Mouse (Mus musculus) lung, adult 2 months (tissue): ENCODE measurements around the gene Il12rb1. TPM values are rescaled to one million over a fixed set of nuclear protein-coding genes. Genes with fewer than 3 reads are reported as not detected.
"Not testable (repeated sequence)": the region's sequence is repeated elsewhere in the genome, so short reads cannot be mapped to it uniquely, and the experiment has no call there.

Experiments used
- DNase-seq: peaks from one replicate; pipeline ENCODE4 v3.0.0; 2022
- H3K4me1 ChIP-seq: fragments of 200-500 bp; 2 replicates; pipeline ENCODE4 v1.6.1; 2011; ENCODE audit warnings: low read length; ENCODE audit not compliant: control insufficient read depth, insufficient read depth
- H3K4me3 ChIP-seq: fragments of 200-500 bp; replicated peaks from 2 replicates; pipeline ENCODE3; 2011; ENCODE audit warnings: low read depth, mild to moderate bottlenecking, control low read depth, low read length; ENCODE audit errors: extremely low read depth
- CTCF ChIP-seq: fragments of 200-500 bp; IDR thresholded peaks from 2 replicates; pipeline ENCODE4 v1.5.1; 2011; ENCODE audit warnings: mild to moderate bottlenecking, low read length, control low read depth; ENCODE audit not compliant: insufficient read depth
- POLR2A ChIP-seq: fragments of 200-500 bp; IDR thresholded peaks from 2 replicates; pipeline ENCODE4 v1.6.1; 2011; ENCODE audit warnings: low read depth, mild to moderate bottlenecking, control low read depth, low read length, borderline replicate concordance; ENCODE audit errors: extremely low read depth
- WGBS: fragments of 180-500 bp; shearing (Covaris S2); methylation state at CpG from one replicate; pipeline ENCODE4 v1.1.7; 2018; 5-methylcytosine and 5-hydroxymethylcytosine counted together
- polyA plus RNA-seq: library from polyadenylated mRNA; depleted of rRNA; stranded (reverse); fragments of >200 nt; gene quantifications from 2 replicates; pipeline ENCODE4 v1.2.3, GENCODE M21; 2012

The Il12rb1 gene
- polyA plus RNA-seq, 1 experiment = 0.86 TPM

GRCm38 (mm10) chr8:70821399-70821962, 13.2 kb downstream of the Il12rb1 start:
- no peaks in the 10 kb centered on the region; the same call in 1 of the 2 replicates for H3K4me1 ChIP-seq
- TF ChIP-seq CTCF (peak; percentile 92), POLR2A (no peak)
- WGBS = 16% methylated on average over 30 of the region's 30 CpGs
- no peak overlapping the region for H3K4me3 ChIP-seq
- peak; percentile 71 for DNase-seq

- no peak for TF ChIP-seq CTCF
- TF ChIP-seq POLR2A = no peak
- Histone ChIP-seq H3K4me3 (no peak overlapping the region), H3K4me1 (no peaks in the 10 kb centered on the region; the same call in 1 of the 2 replicates)
- 41% methylated on average over 11 of the region's 11 CpGs for WGBS
- DNase-seq = no peak
These were observed 13.7 kb downstream of the Il12rb1 start for GRCm38 (mm10) chr8:70821992-70822391.

GRCm38 (mm10) chr8:70822594-70822993, 14.3 kb downstream of the Il12rb1 start:
- WGBS = 84% methylated on average over 3 of the region's 3 CpGs
- not testable (repeated sequence) for H3K4me1 ChIP-seq, H3K4me3 ChIP-seq, DNase-seq

GRCm38 (mm10) chr8:70823802-70824201, 15.6 kb downstream of the Il12rb1 start:
- TF ChIP-seq CTCF (no peak), POLR2A (no peak)
- no peaks in the 10 kb centered on the region; the same call in 1 of the 2 replicates for H3K4me1 ChIP-seq
- 88% methylated on average over 7 of the region's 7 CpGs for WGBS
- no peak for DNase-seq
- H3K4me3 ChIP-seq = no peak overlapping the region

GRCm38 (mm10) chr8:70825816-70826215, 17.6 kb downstream of the Il12rb1 start:
- 84% methylated on average over 8 of the region's 8 CpGs for WGBS
- no peak overlapping the region for H3K4me3 ChIP-seq
- TF ChIP-seq CTCF = no peak
- no peak for TF ChIP-seq POLR2A
- no peaks in the 10 kb centered on the region; the same call in 1 of the 2 replicates for H3K4me1 ChIP-seq
- no peak for DNase-seq

- Histone ChIP-seq H3K4me3 (no peak overlapping the region), H3K4me1 (no peaks in the 10 kb centered on the region; the same call in 1 of the 2 replicates)
- WGBS = 94% methylated on average over 2 of the region's 2 CpGs
- no peak for DNase-seq
- TF ChIP-seq CTCF (no peak), POLR2A (no peak)
These were observed 18.8 kb downstream of the Il12rb1 start for GRCm38 (mm10) chr8:70827010-70827409.

- H3K4me1 ChIP-seq = no peaks in the 10 kb centered on the region
- WGBS = 87% methylated on average over 1 of the region's 1 CpGs
- no peak overlapping the region for H3K4me3 ChIP-seq
- DNase-seq = no peak
- TF ChIP-seq CTCF = no peak
- TF ChIP-seq POLR2A = no peak
These were observed 19.5 kb downstream of the Il12rb1 start for GRCm38 (mm10) chr8:70827796-70828195.

- no peak for DNase-seq
- Histone ChIP-seq H3K4me3 (no peak overlapping the region), H3K4me1 (no peaks in the 10 kb centered on the region)
- WGBS = 86% methylated on average over 8 of the region's 8 CpGs
- no peak for TF ChIP-seq CTCF
- TF ChIP-seq POLR2A = no peak
These were observed 23.3 kb downstream of the Il12rb1 start for GRCm38 (mm10) chr8:70831517-70831916.

GRCm38 (mm10) chr8:70832371-70832770, 24.1 kb downstream of the Il12rb1 start:
- TF ChIP-seq POLR2A (no peak), CTCF (no peak)
- DNase-seq = no peak
- WGBS = 73% methylated on average over 11 of the region's 11 CpGs
- Histone ChIP-seq H3K4me1 (no peaks in the 10 kb centered on the region), H3K4me3 (no peak overlapping the region)

- Histone ChIP-seq H3K4me1 (no peaks in the 10 kb centered on the region), H3K4me3 (no peak overlapping the region)
- peak; percentile 39 for DNase-seq
- TF ChIP-seq POLR2A = peak; percentile 35; the same call in 1 of the 2 replicates
- TF ChIP-seq CTCF = no peak
- 38% methylated on average over 9 of the region's 9 CpGs for WGBS
These were observed 24.8 kb downstream of the Il12rb1 start for GRCm38 (mm10) chr8:70833018-70833482.
